Mouse (Mus musculus) spleen, embryonic (tissue): ENCODE data around the gene Fancl.

Experiments
- CTCF ChIA-PET: fragments of 350-600 bp; sonication (Branson Sonifier 250); formaldehyde crosslinking; loops from one replicate; lab custom pipeline; 2022; lab: Charles Lee

Gene Fancl

GRCm38 (mm10) chr11:26489761-26490466, 104.0 kb downstream of the Fancl start:
- CTCF ChIA-PET, result interaction anchor here (0.6 kb wide), 2 partner anchors 33 to 281 kb away, joined by 4 read pairs; no protein-coding TSS in a partner anchor

GRCm38 (mm10) chr11:26495951-26496350, 110.0 kb downstream of the Fancl start:
- CTCF ChIA-PET, result interaction anchor here (0.6 kb wide), 1 partner anchor 904 kb away, joined by 6 read pairs; no protein-coding TSS in a partner anchor

GRCm38 (mm10) chr11:26513683-26514082, 127.7 kb downstream of the Fancl start:
- CTCF ChIA-PET, result no interaction called here

- CTCF ChIA-PET, result no interaction called here
Measured at GRCm38 (mm10) chr11:26516086-26516485, 130.2 kb downstream of the Fancl start.

GRCm38 (mm10) chr11:26518991-26519390, 133.1 kb downstream of the Fancl start:
- CTCF ChIA-PET, result no interaction called here
